Mouse (Mus musculus) A20 (cell line): ENCODE results near the gene Adarb1.

Experiments
- DNase-seq: peaks from one replicate; pipeline ENCODE4 v3.0.0-alpha.2; 2011; ENCODE audit warnings: low read depth, low spot score

Gene Adarb1

GRCm38 (mm10) chr10:77435343-77435742, 17.3 kb upstream of the Adarb1 start:
- DNase-seq, result no peak

GRCm38 (mm10) chr10:77434457-77435151, 16.5 kb upstream of the Adarb1 start:
- no peak for DNase-seq

GRCm38 (mm10) chr10:77434076-77434456, 16.0 kb upstream of the Adarb1 start:
- no peak for DNase-seq

GRCm38 (mm10) chr10:77430771-77431170, 12.7 kb upstream of the Adarb1 start:
- no peak for DNase-seq

GRCm38 (mm10) chr10:77429921-77430320, 11.9 kb upstream of the Adarb1 start:
- no peak for DNase-seq

- DNase-seq, result no peak
These were observed 9.5 kb upstream of the Adarb1 start for GRCm38 (mm10) chr10:77427610-77428009.

- DNase-seq, result no peak
These were observed 2.1 kb upstream of the Adarb1 start for GRCm38 (mm10) chr10:77420190-77420589.

GRCm38 (mm10) chr10:77417240-77418102, 599 bp downstream of the Adarb1 start:
- DNase-seq, result no peak

GRCm38 (mm10) chr10:77416666-77417239, 1.3 kb downstream of the Adarb1 start:
- no peak for DNase-seq

GRCm38 (mm10) chr10:77415867-77416266, 2.2 kb downstream of the Adarb1 start:
- DNase-seq, result no peak

GRCm38 (mm10) chr10:77413791-77414190, 4.3 kb downstream of the Adarb1 start:
- DNase-seq, result no peak

- no peak for DNase-seq
These were observed 8.9 kb downstream of the Adarb1 start for GRCm38 (mm10) chr10:77409154-77409553.

- no peak for DNase-seq
These were observed 9.8 kb downstream of the Adarb1 start for GRCm38 (mm10) chr10:77408241-77408640.

- no peak for DNase-seq
These were observed 11.6 kb downstream of the Adarb1 start for GRCm38 (mm10) chr10:77406486-77406885.

- DNase-seq, result no peak
These were observed 15.6 kb downstream of the Adarb1 start for GRCm38 (mm10) chr10:77402463-77402862.

GRCm38 (mm10) chr10:77401039-77401438, 17.0 kb downstream of the Adarb1 start:
- no peak for DNase-seq

GRCm38 (mm10) chr10:77399938-77400337, 18.1 kb downstream of the Adarb1 start:
- no peak for DNase-seq

GRCm38 (mm10) chr10:77398082-77398481, 20.0 kb downstream of the Adarb1 start:
- DNase-seq, result no peak

- no peak for DNase-seq
These were observed 20.9 kb downstream of the Adarb1 start for GRCm38 (mm10) chr10:77397056-77397642.

- no peak for DNase-seq
These were observed 22.1 kb downstream of the Adarb1 start for GRCm38 (mm10) chr10:77396015-77396414.

GRCm38 (mm10) chr10:77391072-77391471, 27.0 kb downstream of the Adarb1 start:
- DNase-seq, result no peak

- no peak for DNase-seq
These were observed 30.5 kb downstream of the Adarb1 start for GRCm38 (mm10) chr10:77387558-77387957.
